In the genomic region with DNA sequence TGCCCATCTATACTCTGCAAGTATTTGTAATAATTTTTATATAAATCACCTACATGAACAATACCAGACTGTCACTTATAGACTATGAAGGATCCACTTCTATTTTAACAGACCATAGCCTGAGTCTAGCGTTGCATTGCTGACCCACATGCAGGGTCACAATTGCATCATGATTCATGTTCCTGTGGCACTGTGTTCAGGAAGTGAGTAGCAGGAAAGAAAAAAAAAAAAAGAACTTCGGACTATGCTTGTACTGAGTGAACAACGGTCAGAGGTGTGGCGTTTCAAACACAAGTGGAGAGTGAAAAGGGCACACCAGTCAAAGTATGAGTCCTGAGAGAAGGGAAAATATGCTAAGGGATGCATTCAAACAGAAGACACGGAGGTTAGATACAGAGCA, we compare ENCODE assay signal across 30 mouse cellular contexts.
DNase-seq lines count a peak whose midpoint lies in the region; ATAC-seq and TF ChIP-seq lines count a peak whose summit lies in the region.
"Had no signal": no experiment of that assay in that cellular context is flagged by ENCODE, and none has a peak within 500 bp of the region (broad histone marks: within the 10 kb centered on the region; RNA-seq: fewer than 3 reads in every experiment).

No protein-coding gene starts in this region.

- no peaks in the 10 kb centered on the region for H3K27me3 ChIP-seq in hindbrain, postnatal 0 days (ENCODE audit: insufficient read depth, low read length)
- H3K27me3 ChIP-seq: embryonic facial prominence, embryonic 15.5 days; forebrain, embryonic 13.5 days; hindbrain, embryonic 13.5 days; lung, embryonic 15.5 days; midbrain, embryonic 13.5 days; Patski had no signal

- no peak for TF ChIP-seq CTCF in hindbrain, postnatal 0 days (IDR thresholded peaks at IDR 0.05; ENCODE audit: low read depth)

- H3K4me2 ChIP-seq in hindbrain, postnatal 0 days (ENCODE audit: low read depth, low read length): no peak overlapping the region
- H3K4me2 ChIP-seq: embryonic facial prominence, embryonic 15.5 days; forebrain, embryonic 13.5 days; hindbrain, embryonic 13.5 days; liver, embryonic 11.5 days; lung, embryonic 15.5 days; midbrain, embryonic 13.5 days had no signal

- H3K27ac ChIP-seq in hindbrain, postnatal 0 days: no peak overlapping the region
- H3K27ac ChIP-seq: embryonic facial prominence, embryonic 10.5 days; embryonic facial prominence, embryonic 15.5 days; forebrain, embryonic 13.5 days; heart, embryonic 10.5 days; hindbrain, embryonic 13.5 days; kidney, postnatal 0 days; lung, embryonic 15.5 days; midbrain, embryonic 13.5 days had no signal

- H3K9me3 ChIP-seq in hindbrain, postnatal 0 days (ENCODE audit: low read length): no peaks in the 10 kb centered on the region
- H3K9me3 ChIP-seq: embryonic facial prominence, embryonic 10.5 days; embryonic facial prominence, embryonic 15.5 days; forebrain, embryonic 13.5 days; heart, embryonic 10.5 days; lung, embryonic 15.5 days; midbrain, embryonic 13.5 days had no signal

- H3K4me1 ChIP-seq in hindbrain, postnatal 0 days (ENCODE audit: insufficient read depth, low read length): no peaks in the 10 kb centered on the region
- H3K4me1 ChIP-seq: forebrain, embryonic 13.5 days; heart, embryonic 10.5 days; hindbrain, embryonic 13.5 days; lung, embryonic 15.5 days; midbrain, embryonic 13.5 days had no signal

- DNase-seq in 416B (ENCODE audit: low read depth): peak; percentile 89
- no peak for DNase-seq in hindbrain, postnatal 0 days (ENCODE audit: low spot score)
- no peak for DNase-seq in yolk sac, embryonic 10.5 days (ENCODE audit: low spot score)
- DNase-seq in embryo, embryonic 11 days: no peak
- no peak for DNase-seq in thymus, postnatal 10 days (ENCODE audit: low spot score in 2 of 2)
- DNase-seq: adrenal gland, postnatal 25 days; cerebellum, adult 11-12 months; cerebellum, adult 9-11 months; gastrocnemius, postnatal 14 days; heart, adult 11 months; heart, postnatal 4 days; kidney, adult 8-10 months; layer of hippocampus, adult 9-11 months; retina, postnatal 1 day; right cerebral cortex, postnatal 25 days; thymus, adult 18-20 months; thymus, postnatal 36 days had no signal

- 87% methylated on average over 5 of the region's 5 CpGs for WGBS in hindbrain, postnatal 0 days

- H3K9ac ChIP-seq in hindbrain, postnatal 0 days (replicated peaks; ENCODE audit: low read length): no peak overlapping the region
- H3K9ac ChIP-seq: embryonic facial prominence, embryonic 15.5 days; forebrain, embryonic 13.5 days; hindbrain, embryonic 13.5 days; lung, embryonic 15.5 days; midbrain, embryonic 13.5 days had no signal

- H3K36me3 ChIP-seq in hindbrain, postnatal 0 days (ENCODE audit: insufficient read depth, low read length): no peaks in the 10 kb centered on the region
- H3K36me3 ChIP-seq: embryonic facial prominence, embryonic 15.5 days; heart, embryonic 10.5 days; hindbrain, embryonic 13.5 days; lung, embryonic 15.5 days; midbrain, embryonic 13.5 days had no signal

- ATAC-seq in granulocyte monocyte progenitor cell, adult 5-6 weeks (replicated peaks; ENCODE audit: poor library complexity, severe bottlenecking): peak; percentile 94
- ATAC-seq in megakaryocyte, adult 5-6 weeks (ENCODE audit: poor library complexity, severe bottlenecking): peak; percentile 94
- no peak for ATAC-seq in hindbrain, postnatal 0 days
- ATAC-seq: forebrain, embryonic 13.5 days; inflammation-experienced regulatory T-cells, adult 6 months; midbrain, embryonic 13.5 days; Patski had no signal

- no peak overlapping the region for H3K4me3 ChIP-seq in hindbrain, postnatal 0 days (ENCODE audit: low read length)
- H3K4me3 ChIP-seq: embryonic facial prominence, embryonic 10.5 days; embryonic facial prominence, embryonic 15.5 days; forebrain, embryonic 13.5 days; heart, embryonic 10.5 days; hindbrain, embryonic 13.5 days; lung, embryonic 15.5 days; midbrain, embryonic 13.5 days had no signal
